Mouse (Mus musculus) liver, embryonic 11.5 days (tissue): ENCODE data around the gene Dcpp3. TPM values are rescaled to one million over a fixed set of nuclear protein-coding genes. Genes with fewer than 3 reads are reported as not detected.
"Not testable (repeated sequence)": the region's sequence is repeated elsewhere in the genome, so short reads cannot be mapped to it uniquely, and the experiment has no call there.

Experiments
- ATAC-seq: fragments of 200-750 bp; cut with Nextera tagmentation; replicated peaks from 2 replicates; pipeline ENCODE4 v1.8.0; 2017; ENCODE audit warnings: moderate number of reproducible peaks, mild to moderate bottlenecking, moderate TSS enrichment, moderate library complexity; ENCODE audit not compliant: low FRiP score
- DNase-seq: peaks from one replicate; pipeline ENCODE4 v3.0.0-alpha.2; 2017; ENCODE audit warnings: low spot score
- H3K27ac ChIP-seq: fragments of 300-500 bp; sonication (generic); 2 replicates; pipeline ENCODE4 v1.5.1; 2014; ENCODE audit warnings: mild to moderate bottlenecking, low read depth, low read length, control low read depth
- H3K27me3 ChIP-seq: fragments of 300-500 bp; sonication (generic); replicated peaks from 2 replicates; pipeline ENCODE4 v1.6.1; 2014; ENCODE audit warnings: low read length, mixed read lengths; ENCODE audit not compliant: control insufficient read depth, insufficient read depth
- H3K36me3 ChIP-seq: fragments of 300-500 bp; sonication (generic); 2 replicates; pipeline ENCODE4 v1.6.1; 2014; ENCODE audit warnings: mild to moderate bottlenecking, low read length, moderate library complexity, mixed read lengths; ENCODE audit not compliant: control insufficient read depth, insufficient read depth
- H3K4me1 ChIP-seq: fragments of 300-500 bp; sonication (generic); replicated peaks from 2 replicates; pipeline ENCODE4 v1.6.1; 2014; ENCODE audit warnings: low read length, mixed read lengths; ENCODE audit not compliant: control insufficient read depth, insufficient read depth
- H3K4me2 ChIP-seq: fragments of 300-500 bp; sonication (generic); 2 replicates; pipeline ENCODE4 v1.6.1; 2014; ENCODE audit warnings: mild to moderate bottlenecking, control low read depth, moderate library complexity
- H3K4me3 ChIP-seq: fragments of 300-500 bp; sonication (generic); 2 replicates; pipeline ENCODE4 v1.5.1; 2014; ENCODE audit warnings: low read depth, low read length, control low read depth
- H3K9ac ChIP-seq: fragments of 300-500 bp; sonication (generic); 2 replicates; pipeline ENCODE4 v1.6.1; 2014; ENCODE audit warnings: low read depth, low read length, control low read depth
- H3K9me3 ChIP-seq: fragments of 300-500 bp; sonication (generic); 2 replicates; pipeline ENCODE4 v1.6.1; 2016; ENCODE audit warnings: low read length, inconsistent platforms, mixed read lengths; ENCODE audit not compliant: control insufficient read depth
- WGBS: fragments of 180-500 bp; shearing (Covaris S2); extraction: QIAGEN DNeasy Blood & Tissue Kit; methylation state at CpG from one replicate; pipeline ENCODE4 v1.1.7; 2014; 5-methylcytosine and 5-hydroxymethylcytosine counted together
- polyA plus RNA-seq: library from polyadenylated mRNA; unstranded; fragments of >200 nt; fragmentation: Nextera tagmentation; extraction: Ambion mirVana; gene quantifications from 2 replicates; pipeline ENCODE4 v1.2.1, GENCODE M21; 2014

The Dcpp3 gene
- polyA plus RNA-seq, 1 experiment from 2014 or later: not detected

- Histone ChIP-seq H3K4me2 (peak overlapping the region; percentile 95), H3K27ac (peak overlapping the region; percentile 68), H3K27me3 (no peaks in the 10 kb centered on the region), H3K9me3 (no peaks in the 10 kb centered on the region), H3K36me3 (no peaks in the 10 kb centered on the region), H3K9ac (peak overlapping the region; percentile 78), H3K4me1 (0 out of 2 replicates have a peak, but pooled peaks cover 3% of the 10 kb centered on the region), H3K4me3 (peak overlapping the region; percentile 61)
- peak; percentile 71 for ATAC-seq
- WGBS: 1% methylated on average over 14 of the region's 14 CpGs
- peak; percentile 71 for DNase-seq
Measured at GRCm38 (mm10) chr17:23925090-23925493, 7.8 kb downstream of the Dcpp3 start.

DNA sequence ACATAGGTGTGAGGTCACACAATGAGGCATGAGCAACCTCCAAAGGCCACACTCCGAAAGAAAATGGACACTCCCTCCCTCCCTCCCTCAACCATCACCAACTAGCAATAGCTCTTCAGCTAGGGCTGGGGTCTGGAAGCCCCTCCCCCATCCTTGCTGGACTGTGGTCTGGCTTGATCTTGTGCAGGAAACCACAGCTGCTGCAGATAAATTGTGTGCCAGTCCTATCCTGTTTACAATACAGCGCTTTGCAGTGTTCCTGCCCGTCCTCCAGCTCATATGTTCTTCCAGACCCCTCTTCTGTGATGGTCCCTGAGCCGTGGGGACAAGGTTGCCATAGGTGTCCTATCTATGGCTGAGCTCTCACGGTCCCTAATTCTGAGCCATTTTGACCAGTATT, 13.9 kb downstream of the Dcpp3 start:
- ATAC-seq: no peak
- H3K9ac ChIP-seq: no peak overlapping the region
- H3K4me3 ChIP-seq: no peak overlapping the region
- H3K4me2 ChIP-seq: no peak overlapping the region
- H3K36me3 ChIP-seq: no peaks in the 10 kb centered on the region
- DNase-seq: no peak
- no peaks in the 10 kb centered on the region for H3K9me3 ChIP-seq
- 39% methylated on average over 5 of the region's 5 CpGs for WGBS
- H3K4me1 ChIP-seq: no peaks in the 10 kb centered on the region
- H3K27me3 ChIP-seq: no peaks in the 10 kb centered on the region
- no peak overlapping the region for H3K27ac ChIP-seq

GRCm38 (mm10) chr17:23941372-23941771, 24.1 kb downstream of the Dcpp3 start, which contains the start of gene Sbp:
Gene Sbp, plus strand, starts transcription at chr17:23941672.
- Histone ChIP-seq H3K4me3 (no peak within 1 kb of the TSS), H3K9me3 (no peaks in the 10 kb centered on the region), H3K4me2 (no peak within 1 kb of the TSS), H3K27ac (no peak within 1 kb of the TSS), H3K36me3 (no peaks in the 10 kb centered on the region), H3K4me1 (no peaks in the 10 kb centered on the region), H3K9ac (no peak within 1 kb of the TSS), H3K27me3 (no peaks in the 10 kb centered on the region)
- ATAC-seq: no peak
- no peak for DNase-seq

DNA sequence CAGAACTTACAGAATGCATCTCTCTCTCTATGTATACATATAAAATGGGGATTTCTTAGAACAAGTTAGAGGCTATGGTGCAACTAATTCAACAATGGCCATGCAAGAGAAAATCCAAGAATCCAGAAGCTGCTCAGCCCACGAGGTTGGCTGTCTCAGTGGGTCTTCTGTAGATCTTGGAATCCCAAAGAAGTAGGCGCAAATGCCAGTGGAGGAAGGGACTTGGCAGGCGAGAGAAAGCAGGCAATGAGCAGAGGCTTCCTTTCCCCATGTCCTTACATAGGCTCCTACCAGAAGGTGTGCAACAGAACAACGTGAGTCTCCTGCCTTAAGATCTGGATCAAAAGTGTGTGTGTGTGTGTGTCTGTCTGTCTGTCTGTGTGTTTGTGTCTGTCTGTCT, 30.2 kb downstream of the Dcpp3 start:
- H3K9me3 ChIP-seq, H3K27ac ChIP-seq, H3K36me3 ChIP-seq, ATAC-seq, H3K4me3 ChIP-seq, H3K4me1 ChIP-seq, H3K4me2 ChIP-seq, DNase-seq, H3K27me3 ChIP-seq, H3K9ac ChIP-seq: not testable (repeated sequence)
- WGBS: 72% methylated on average over 4 of the region's 4 CpGs

DNA sequence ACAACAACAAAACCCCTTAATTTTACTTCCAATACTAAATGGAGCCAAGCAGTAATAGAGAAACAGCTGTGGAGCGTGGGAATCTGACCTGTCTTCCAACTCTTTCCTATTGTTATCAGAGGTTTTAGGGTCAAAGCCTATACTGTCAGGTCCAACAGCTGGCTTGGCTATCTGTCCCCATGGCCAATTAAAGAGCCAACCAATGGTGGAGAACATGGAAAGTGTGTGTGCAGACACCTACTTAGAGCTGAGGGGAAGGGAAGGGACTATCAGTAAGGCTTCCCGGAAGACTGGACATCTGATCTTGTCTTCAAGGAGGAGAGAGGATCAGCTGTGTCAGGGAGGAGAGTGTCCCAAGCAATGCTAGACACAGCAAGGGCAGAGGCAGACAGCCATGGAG, 31.8 kb downstream of the Dcpp3 start:
- Histone ChIP-seq H3K9me3 (no peaks in the 10 kb centered on the region), H3K4me2 (no peak overlapping the region), H3K4me3 (no peak overlapping the region), H3K9ac (no peak overlapping the region), H3K27me3 (no peaks in the 10 kb centered on the region), H3K36me3 (no peaks in the 10 kb centered on the region), H3K4me1 (no peaks in the 10 kb centered on the region), H3K27ac (no peak overlapping the region)
- DNase-seq (no peak), ATAC-seq (no peak)
- WGBS: 77% methylated on average over 2 of the region's 2 CpGs

DNA sequence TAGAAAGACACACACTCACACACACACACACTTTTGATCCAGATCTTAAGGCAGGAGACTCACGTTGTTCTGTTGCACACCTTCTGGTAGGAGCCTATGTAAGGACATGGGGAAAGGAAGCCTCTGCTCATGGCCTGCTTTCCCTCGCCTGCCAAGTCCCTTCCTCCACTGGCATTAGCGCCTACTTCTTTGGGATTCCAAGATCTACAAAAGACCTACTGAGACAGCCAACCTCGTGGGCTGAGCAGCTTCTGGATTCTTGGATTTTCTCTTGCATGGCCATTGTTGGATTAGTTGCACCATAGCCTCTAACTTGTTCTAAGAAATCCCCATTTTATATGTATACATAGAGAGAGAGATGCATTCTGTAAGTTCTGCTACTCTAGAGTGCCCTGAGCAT, 33.6 kb downstream of the Dcpp3 start:
- H3K9ac ChIP-seq, H3K27ac ChIP-seq, H3K4me1 ChIP-seq, H3K9me3 ChIP-seq, ATAC-seq, H3K4me3 ChIP-seq, DNase-seq, H3K4me2 ChIP-seq, H3K36me3 ChIP-seq, H3K27me3 ChIP-seq: not testable (repeated sequence)
- WGBS: 61% methylated on average over 4 of the region's 4 CpGs

- WGBS: 77% methylated on average over 5 of the region's 5 CpGs
Measured at GRCm38 (mm10) chr17:23955174-23955573, 37.9 kb downstream of the Dcpp3 start, which contains the start of gene Sbpl. Gene Sbpl, minus strand, starts transcription at chr17:23955274.

GRCm38 (mm10) chr17:23960084-23960738, 43.0 kb downstream of the Dcpp3 start:
- H3K4me3 ChIP-seq: no peak overlapping the region
- 33% methylated on average over 3 of the region's 3 CpGs for WGBS
- no peak overlapping the region for H3K9ac ChIP-seq
- no peaks in the 10 kb centered on the region for H3K9me3 ChIP-seq
- H3K4me1 ChIP-seq: no peaks in the 10 kb centered on the region
- no peak overlapping the region for H3K27ac ChIP-seq
- DNase-seq (peak; percentile 68), ATAC-seq (peak; percentile 69)
- H3K4me2 ChIP-seq: no peak overlapping the region
- no peaks in the 10 kb centered on the region for H3K27me3 ChIP-seq
- H3K36me3 ChIP-seq: no peaks in the 10 kb centered on the region

More at GRCm38 (mm10) chr17:23955174-23955573, 37.9 kb downstream of the Dcpp3 start, which contains the start of gene Sbpl:
- Histone ChIP-seq H3K36me3 (no peaks in the 10 kb centered on the region), H3K4me2 (no peak within 1 kb of the TSS), H3K27me3 (no peaks in the 10 kb centered on the region), H3K27ac (no peak within 1 kb of the TSS), H3K9me3 (no peaks in the 10 kb centered on the region), H3K4me1 (no peaks in the 10 kb centered on the region), H3K4me3 (no peak within 1 kb of the TSS), H3K9ac (no peak within 1 kb of the TSS)
- no peak for DNase-seq
- no peak for ATAC-seq

DNA sequence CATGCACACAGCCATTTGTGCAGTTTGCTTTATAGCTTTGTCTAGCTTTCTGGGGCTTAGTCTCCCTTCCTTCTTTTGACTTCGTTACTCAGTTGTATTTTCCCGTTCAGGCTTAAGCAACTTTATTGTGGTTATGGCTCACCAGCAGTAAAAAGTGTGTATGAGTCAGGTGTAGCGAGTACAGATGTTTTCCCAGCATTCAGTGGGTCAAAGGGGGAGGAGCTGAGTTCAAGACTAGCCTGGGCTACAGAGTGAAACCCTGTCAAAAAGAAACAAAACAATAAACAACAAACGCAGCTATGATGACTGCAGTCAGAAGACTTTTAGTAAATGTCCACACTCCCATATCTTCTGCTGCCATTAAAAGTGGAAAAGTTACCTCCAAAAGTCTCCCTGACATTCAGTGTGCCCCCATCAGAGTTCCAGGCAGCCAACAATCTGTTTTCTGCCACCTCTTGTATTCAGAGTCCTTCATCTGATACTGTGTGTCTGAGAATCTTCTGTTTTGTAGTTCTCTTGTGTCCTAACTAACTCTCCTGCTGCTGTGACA, 44.4 kb downstream of the Dcpp3 start:
- 60% methylated on average over 4 of the region's 4 CpGs for WGBS
- Histone ChIP-seq H3K27me3 (no peaks in the 10 kb centered on the region), H3K4me1 (no peaks in the 10 kb centered on the region), H3K9ac (no peak overlapping the region), H3K4me3 (no peak overlapping the region), H3K9me3 (no peaks in the 10 kb centered on the region), H3K4me2 (no peak overlapping the region), H3K36me3 (no peaks in the 10 kb centered on the region), H3K27ac (no peak overlapping the region)
- no peak for DNase-seq
- ATAC-seq: no peak
